ENCODE assay signal across 19 mouse cellular contexts in the genomic region with DNA sequence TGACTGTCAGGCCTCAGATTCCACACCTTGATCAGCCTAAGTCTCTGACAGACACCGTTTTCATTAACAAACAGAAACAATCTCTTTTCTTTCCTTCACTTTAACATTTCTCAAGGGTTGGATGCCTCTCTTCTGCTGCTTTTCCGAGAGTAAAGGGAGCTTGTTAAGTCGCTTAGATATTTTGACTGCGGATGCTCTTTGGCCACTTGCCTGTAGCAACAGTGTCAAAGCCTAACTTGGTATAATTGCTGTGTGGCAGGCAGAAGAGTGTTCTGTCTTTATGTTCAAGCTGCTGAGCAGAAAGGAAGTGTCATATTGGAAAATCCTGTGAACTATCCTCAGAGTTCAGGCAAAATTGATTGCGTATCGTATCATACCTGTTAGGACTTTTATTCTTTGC.
"Had no signal": no experiment of that assay in that cellular context is flagged by ENCODE, and none has a peak within 500 bp of the region (broad histone marks: within the 10 kb centered on the region; RNA-seq: fewer than 3 reads in every experiment).

No protein-coding gene starts in this region.

- DNase-seq: kidney, adult 8-10 months; kidney, postnatal 36 days; layer of hippocampus, adult 9-11 months; liver; lung, adult 18-20 months; lung, postnatal 14 days; right cerebral cortex, postnatal 4 days; thymus, adult 2 months; thymus, postnatal 14 days; thymus, postnatal 4 days had no signal

- H3K27ac ChIP-seq: kidney, embryonic 15.5 days; limb, embryonic 10.5 days; limb, embryonic 13.5 days; liver, embryonic 12.5 days; liver, embryonic 15.5 days; macrophage; midbrain, embryonic 13.5 days; stomach, postnatal 0 days had no signal

- ATAC-seq: intestine, postnatal 0 days; liver, embryonic 12.5 days; midbrain, embryonic 13.5 days had no signal

- H3K4me1 ChIP-seq: liver, embryonic 15.5 days had no signal

- H3K4me2 ChIP-seq: kidney, embryonic 15.5 days; limb, embryonic 13.5 days; liver, embryonic 12.5 days; liver, embryonic 15.5 days; midbrain, embryonic 13.5 days had no signal

- H3K4me3 ChIP-seq: kidney, embryonic 15.5 days; limb, embryonic 10.5 days; limb, embryonic 13.5 days; liver, embryonic 12.5 days; liver, embryonic 15.5 days; midbrain, embryonic 13.5 days had no signal

- H3K9ac ChIP-seq: kidney, embryonic 15.5 days; limb, embryonic 13.5 days; liver, embryonic 12.5 days; liver, embryonic 15.5 days; midbrain, embryonic 13.5 days had no signal

- H3K9me3 ChIP-seq: kidney, embryonic 15.5 days; limb, embryonic 10.5 days; limb, embryonic 13.5 days; liver, embryonic 12.5 days; liver, embryonic 15.5 days; midbrain, embryonic 13.5 days had no signal

- H3K36me3 ChIP-seq: kidney, embryonic 15.5 days; limb, embryonic 10.5 days; limb, embryonic 13.5 days; liver, embryonic 12.5 days; liver, embryonic 15.5 days; midbrain, embryonic 13.5 days had no signal

- H3K27me3 ChIP-seq: kidney, embryonic 15.5 days; liver, embryonic 12.5 days; liver, embryonic 15.5 days; midbrain, embryonic 13.5 days had no signal
